Mouse (Mus musculus): ENCODE measurements around the gene Odf3l2. TPM values are rescaled to one million over a fixed set of nuclear protein-coding genes. Genes with fewer than 3 reads are reported as not detected.

The Odf3l2 gene
- polyA plus RNA-seq, 1 experiment from 2014 or later, result not detected

- no peaks in the 10 kb centered on the region for H3K9me3 ChIP-seq (ENCODE audit: control insufficient read depth, low read length)
- H3K4me1 ChIP-seq (replicated peaks; ENCODE audit: control insufficient read depth, insufficient read depth, low read length), result no peaks in the 10 kb centered on the region
- H3K27me3 ChIP-seq (ENCODE audit: control insufficient read depth, insufficient read depth, low read length), result no peaks in the 10 kb centered on the region
- no peaks in the 10 kb centered on the region for H3K36me3 ChIP-seq (ENCODE audit: control insufficient read depth, insufficient read depth, low read length)
- ATAC-seq (replicated peaks; ENCODE audit: low FRiP score) (peak; percentile 75), DNase-seq (ENCODE audit: low spot score) (peak; percentile 87)
- no peak overlapping the region for H3K27ac ChIP-seq (ENCODE audit: low read depth, low read length)
- whole genome bisulfite sequencing, result 29% methylated on average over 7 of the region's 7 CpGs
- H3K4me3 ChIP-seq (ENCODE audit: low read depth, low read length), result no peak overlapping the region
- H3K9ac ChIP-seq (ENCODE audit: low read length), result no peak overlapping the region
- H3K4me2 ChIP-seq (ENCODE audit: low read depth, low read length, severe bottlenecking), result no peak overlapping the region
Measured at GRCm38 (mm10) chr10:79649070-79649751, 3.7 kb upstream of the Odf3l2 start.

DNA sequence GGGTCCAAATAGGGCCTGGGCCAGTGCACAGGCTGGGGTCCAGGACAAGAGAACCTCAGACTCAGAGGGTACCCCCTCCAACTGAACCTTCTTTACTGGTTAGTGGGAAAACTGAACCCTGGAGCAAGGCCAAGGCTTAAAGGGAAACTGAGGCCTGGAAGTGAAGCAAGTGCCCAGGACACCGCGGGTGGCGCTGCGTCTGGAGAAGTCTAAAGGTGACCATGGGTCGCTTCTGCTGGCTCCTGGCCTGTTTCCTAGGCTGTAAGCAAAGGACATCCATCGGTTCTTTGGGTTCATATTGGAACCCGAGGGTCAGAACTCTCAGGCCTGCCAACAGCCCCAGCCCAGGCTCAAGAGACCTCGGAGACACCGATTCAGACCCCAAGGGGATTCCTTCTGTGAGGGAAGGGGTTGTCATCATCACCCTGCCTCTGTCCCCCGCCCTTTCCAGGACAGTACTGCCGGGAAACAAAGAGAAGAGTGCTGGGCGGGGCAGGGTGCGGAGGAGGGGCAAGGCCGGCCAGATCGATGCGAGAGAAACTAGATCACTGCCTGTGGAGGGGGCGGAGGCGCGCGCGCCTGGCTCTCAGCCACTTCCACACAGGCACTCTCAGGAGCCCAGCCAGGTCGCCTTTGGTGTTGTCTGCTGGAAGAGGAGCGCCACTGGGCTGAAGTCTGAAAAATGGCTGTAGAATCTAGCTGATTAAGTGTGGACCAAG, 6.9 kb downstream of the Odf3l2 start:
- 3% methylated on average over 23 of the region's 23 CpGs for WGBS
- H3K9ac ChIP-seq (ENCODE audit: low read length), result no peak overlapping the region
- H3K27ac ChIP-seq (ENCODE audit: low read depth, low read length), result no peak overlapping the region
- DNase-seq (ENCODE audit: low spot score), result peak; percentile 71
- peaks cover 19% of the 10 kb centered on the region for H3K27me3 ChIP-seq (ENCODE audit: control insufficient read depth, insufficient read depth, low read length)
- peaks cover 8% of the 10 kb centered on the region; the same call in 1 of the 2 replicates for H3K4me1 ChIP-seq (replicated peaks; ENCODE audit: control insufficient read depth, insufficient read depth, low read length)
- no peak overlapping the region for H3K4me3 ChIP-seq (ENCODE audit: low read depth, low read length)
- H3K9me3 ChIP-seq (ENCODE audit: control insufficient read depth, low read length), result no peaks in the 10 kb centered on the region
- H3K4me2 ChIP-seq (ENCODE audit: low read depth, low read length, severe bottlenecking), result peak overlapping the region; percentile 90; the same call in 1 of the 2 replicates
- ATAC-seq (replicated peaks; ENCODE audit: low FRiP score), result no peak
- no peaks in the 10 kb centered on the region for H3K36me3 ChIP-seq (ENCODE audit: control insufficient read depth, insufficient read depth, low read length)

DNA sequence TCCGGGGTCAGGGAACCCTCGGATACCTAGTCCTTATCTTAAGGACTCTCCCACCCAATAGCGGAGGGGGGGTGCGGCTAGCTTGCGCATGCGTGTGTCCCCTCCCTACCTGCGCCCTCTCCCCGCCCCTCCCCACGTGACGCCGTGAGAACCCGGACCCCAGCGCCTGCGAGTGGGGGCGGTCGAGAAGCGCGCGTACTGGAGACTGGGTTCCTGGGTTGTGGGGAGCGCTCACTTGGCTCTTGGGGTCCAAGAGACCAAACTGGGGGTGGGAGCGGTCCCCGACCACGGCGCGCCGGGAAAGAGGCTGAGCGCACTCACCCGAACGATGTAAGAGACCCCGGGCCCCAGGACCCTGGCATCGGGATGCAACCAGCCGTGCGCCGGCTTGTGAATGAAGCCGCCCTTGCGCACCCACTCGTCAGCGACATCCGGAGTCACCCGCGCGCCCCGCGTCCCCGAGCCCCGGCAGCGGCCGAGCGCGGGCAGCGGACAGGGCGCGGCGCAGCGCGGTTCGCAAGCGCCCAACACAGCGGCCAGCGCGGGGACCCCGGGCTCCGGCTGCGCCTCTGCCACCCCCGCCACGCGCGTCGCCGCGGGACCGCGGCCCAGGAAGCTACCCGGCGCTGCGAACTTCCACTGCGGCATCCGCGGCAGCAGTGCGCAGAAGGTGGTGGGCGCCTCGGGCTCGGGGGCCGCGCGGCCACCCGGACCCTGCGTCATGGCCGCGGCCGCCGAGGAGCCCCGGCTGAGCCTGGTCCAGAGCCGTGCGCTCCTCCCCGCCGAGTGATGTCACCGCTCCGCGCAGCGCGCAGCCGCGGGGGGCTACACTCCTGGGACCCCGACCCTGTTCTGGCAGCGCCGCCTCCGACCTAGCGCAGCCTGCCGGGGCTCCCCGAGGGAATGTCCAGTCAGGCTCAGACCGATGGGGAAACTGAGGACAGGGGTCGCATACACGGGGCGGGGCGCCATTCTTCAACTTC, 8.1 kb downstream of the Odf3l2 start, which contains the start of gene Shc2:
TSS of gene Shc2 (minus strand) at position 791 of the 983 bp plus-strand sequence.
- peak within 1 kb of the TSS; percentile 75 for H3K4me3 ChIP-seq (ENCODE audit: low read depth, low read length)
- no peaks in the 10 kb centered on the region for H3K36me3 ChIP-seq (ENCODE audit: control insufficient read depth, insufficient read depth, low read length)
- DNase-seq (ENCODE audit: low spot score) (peak; percentile 85), ATAC-seq (replicated peaks; ENCODE audit: low FRiP score) (peak; percentile 90)
- H3K9ac ChIP-seq (ENCODE audit: low read length), result peak within 1 kb of the TSS; percentile 77
- peaks cover 8% of the 10 kb centered on the region; the same call in 1 of the 2 replicates for H3K4me1 ChIP-seq (replicated peaks; ENCODE audit: control insufficient read depth, insufficient read depth, low read length)
- H3K27ac ChIP-seq (ENCODE audit: low read depth, low read length), result peak within 1 kb of the TSS; percentile 37; the same call in 1 of the 2 replicates
- under 1% methylated on average over 101 of the region's 116 CpGs for WGBS
- peaks cover 19% of the 10 kb centered on the region for H3K27me3 ChIP-seq (ENCODE audit: control insufficient read depth, insufficient read depth, low read length)
- no peaks in the 10 kb centered on the region for H3K9me3 ChIP-seq (ENCODE audit: control insufficient read depth, low read length)
- peak within 1 kb of the TSS; percentile 90 for H3K4me2 ChIP-seq (ENCODE audit: low read depth, low read length, severe bottlenecking)

DNA sequence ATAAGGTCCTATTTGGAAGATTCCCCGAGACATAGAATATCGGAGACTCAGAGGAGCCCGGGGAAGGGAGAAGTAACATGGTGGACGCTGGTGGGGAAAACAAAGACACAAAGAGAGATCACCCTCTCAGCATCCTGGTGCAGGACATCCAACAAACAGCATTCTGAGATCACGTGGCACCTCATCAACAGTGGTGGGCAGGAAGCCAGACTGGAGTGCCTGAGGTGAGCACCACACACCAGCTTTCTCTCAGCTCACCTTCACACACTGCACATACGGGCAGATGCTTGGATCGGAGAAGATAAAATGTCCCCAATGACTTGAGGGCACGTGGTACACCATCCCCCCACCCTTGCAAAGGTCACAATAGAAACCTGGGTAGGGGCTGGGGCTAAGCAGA, 9.3 kb downstream of the Odf3l2 start:
- H3K27ac ChIP-seq (ENCODE audit: low read depth, low read length), result no peak overlapping the region

DNA sequence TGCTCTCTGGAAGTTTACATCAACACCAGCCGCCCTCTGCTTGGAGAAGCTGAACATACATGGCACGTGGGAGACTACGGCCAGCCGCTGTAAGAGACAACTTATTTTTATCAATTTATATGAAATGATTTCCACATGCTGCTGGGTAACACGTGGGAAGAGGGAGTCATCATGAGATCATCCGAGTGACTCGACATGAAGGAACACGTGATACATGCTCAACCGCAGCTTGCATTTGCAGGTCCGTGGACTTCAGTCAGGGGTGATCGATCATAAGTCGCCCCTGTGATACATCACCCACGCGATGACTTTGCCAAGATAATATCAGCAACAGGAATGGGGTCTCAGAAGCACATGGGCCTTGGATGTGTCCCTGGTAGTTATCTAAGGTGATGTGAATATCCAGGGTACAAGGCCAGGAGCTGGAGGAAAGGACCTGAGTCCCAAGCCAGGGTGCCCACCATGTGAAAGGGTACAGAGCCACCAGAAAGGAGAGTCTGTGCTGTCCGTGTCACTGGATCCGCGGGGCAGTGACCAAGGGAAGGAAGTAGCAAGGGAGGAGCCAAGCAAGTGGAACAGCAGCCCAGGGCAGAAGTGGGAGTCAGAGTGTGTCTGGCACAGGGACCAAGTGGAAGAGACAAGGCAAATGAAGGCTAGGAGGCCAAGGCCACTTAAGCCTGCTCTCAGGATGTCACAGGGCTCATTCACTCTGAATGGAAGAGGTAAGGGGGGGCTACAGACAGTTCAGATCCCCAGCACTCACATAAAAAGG, 12.3 kb downstream of the Odf3l2 start:
- DNase-seq (ENCODE audit: low spot score), result no peak
- Histone ChIP-seq H3K9ac (ENCODE audit: low read length) (no peak overlapping the region), H3K27ac (ENCODE audit: low read depth, low read length) (no peak overlapping the region), H3K36me3 (ENCODE audit: control insufficient read depth, insufficient read depth, low read length) (no peaks in the 10 kb centered on the region), H3K4me1 (replicated peaks; ENCODE audit: control insufficient read depth, insufficient read depth, low read length) (no peaks in the 10 kb centered on the region), H3K4me2 (ENCODE audit: low read depth, low read length, severe bottlenecking) (no peak overlapping the region), H3K27me3 (ENCODE audit: control insufficient read depth, insufficient read depth, low read length) (peaks cover 6% of the 10 kb centered on the region), H3K4me3 (ENCODE audit: low read depth, low read length) (no peak overlapping the region), H3K9me3 (ENCODE audit: control insufficient read depth, low read length) (no peaks in the 10 kb centered on the region)
- WGBS, result 86% methylated on average over 17 of the region's 17 CpGs
- no peak for ATAC-seq (replicated peaks; ENCODE audit: low FRiP score)

More for the DNA sequence above, 9.3 kb downstream of the Odf3l2 start:
- H3K9me3 ChIP-seq (ENCODE audit: control insufficient read depth, low read length), result no peaks in the 10 kb centered on the region
- no peak for ATAC-seq (replicated peaks; ENCODE audit: low FRiP score)
- 88% methylated on average over 8 of the region's 8 CpGs for WGBS
- no peak overlapping the region for H3K4me3 ChIP-seq (ENCODE audit: low read depth, low read length)
- no peaks in the 10 kb centered on the region for H3K36me3 ChIP-seq (ENCODE audit: control insufficient read depth, insufficient read depth, low read length)
- H3K9ac ChIP-seq (ENCODE audit: low read length), result no peak overlapping the region
- H3K4me1 ChIP-seq (replicated peaks; ENCODE audit: control insufficient read depth, insufficient read depth, low read length), result peaks cover 8% of the 10 kb centered on the region; the same call in 1 of the 2 replicates
- DNase-seq (ENCODE audit: low spot score), result no peak
- peaks cover 19% of the 10 kb centered on the region for H3K27me3 ChIP-seq (ENCODE audit: control insufficient read depth, insufficient read depth, low read length)
- H3K4me2 ChIP-seq (ENCODE audit: low read depth, low read length, severe bottlenecking), result peak overlapping the region; percentile 90; the same call in 1 of the 2 replicates

DNA sequence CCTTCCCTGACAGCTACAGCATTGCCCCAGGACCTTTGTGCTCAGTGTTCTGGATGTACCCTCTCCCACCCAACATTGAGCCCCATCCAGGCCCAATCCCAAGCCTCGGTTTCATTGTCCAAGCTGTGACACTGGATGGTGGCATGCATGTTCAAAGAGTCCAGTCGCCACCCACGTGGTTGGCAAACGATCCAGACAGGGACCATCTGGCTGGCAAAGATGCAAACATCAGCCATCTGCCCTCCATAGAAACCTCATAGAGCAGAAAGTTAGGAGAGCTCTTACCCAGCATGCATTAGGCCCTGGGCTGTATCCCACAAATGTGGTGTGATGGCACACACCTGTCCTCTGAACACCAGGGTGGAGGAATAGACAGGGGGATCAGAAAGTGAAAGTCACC, 14.1 kb downstream of the Odf3l2 start:
- no peaks in the 10 kb centered on the region for H3K27me3 ChIP-seq (ENCODE audit: control insufficient read depth, insufficient read depth, low read length)
- no peaks in the 10 kb centered on the region for H3K36me3 ChIP-seq (ENCODE audit: control insufficient read depth, insufficient read depth, low read length)
- ATAC-seq (replicated peaks; ENCODE audit: low FRiP score), result no peak
- no peak overlapping the region for H3K4me2 ChIP-seq (ENCODE audit: low read depth, low read length, severe bottlenecking)
- 93% methylated on average over 4 of the region's 4 CpGs for WGBS
- H3K4me3 ChIP-seq (ENCODE audit: low read depth, low read length), result no peak overlapping the region
- H3K4me1 ChIP-seq (replicated peaks; ENCODE audit: control insufficient read depth, insufficient read depth, low read length), result no peaks in the 10 kb centered on the region
- H3K27ac ChIP-seq (ENCODE audit: low read depth, low read length), result no peak overlapping the region
- no peak for DNase-seq (ENCODE audit: low spot score)
- no peaks in the 10 kb centered on the region for H3K9me3 ChIP-seq (ENCODE audit: control insufficient read depth, low read length)
- H3K9ac ChIP-seq (ENCODE audit: low read length), result no peak overlapping the region

- DNase-seq (ENCODE audit: low spot score) (no peak), ATAC-seq (replicated peaks; ENCODE audit: low FRiP score) (no peak)
- Histone ChIP-seq H3K36me3 (ENCODE audit: control insufficient read depth, insufficient read depth, low read length) (no peaks in the 10 kb centered on the region), H3K9ac (ENCODE audit: low read length) (no peak overlapping the region), H3K4me1 (replicated peaks; ENCODE audit: control insufficient read depth, insufficient read depth, low read length) (no peaks in the 10 kb centered on the region), H3K9me3 (ENCODE audit: control insufficient read depth, low read length) (no peaks in the 10 kb centered on the region), H3K4me2 (ENCODE audit: low read depth, low read length, severe bottlenecking) (no peak overlapping the region), H3K27me3 (ENCODE audit: control insufficient read depth, insufficient read depth, low read length) (no peaks in the 10 kb centered on the region), H3K4me3 (ENCODE audit: low read depth, low read length) (no peak overlapping the region), H3K27ac (ENCODE audit: low read depth, low read length) (no peak overlapping the region)
- WGBS, result 89% methylated on average over 5 of the region's 5 CpGs
Measured at GRCm38 (mm10) chr10:79628377-79628776, 17.2 kb downstream of the Odf3l2 start.

All from forebrain, embryonic 11.5 days (tissue).